Mouse (Mus musculus) embryonic facial prominence, embryonic 14.5 days (tissue): ENCODE measurements at regions not wholly inside any gene's neighbourhood (a gene's known extent, or its start where the extent isn't known, plus 50 kb on each side); places are given as distances from the start of the nearest gene placed in this dataset.
A peak's percentile ranks its signal among the peaks of the same experiment; 100 is the strongest.

Experiments
- ATAC-seq: fragments of 200-750 bp; cut with Nextera tagmentation; 2 replicates; pipeline ENCODE4 v1.8.0; 2017; ENCODE audit warnings: low read depth, moderate number of reproducible peaks, moderate TSS enrichment
- DNase-seq: peaks from one replicate; pipeline ENCODE4 v3.0.0-alpha.2; 2015; ENCODE audit warnings: low spot score
- H3K27ac ChIP-seq: fragments of 300-500 bp; sonication (generic); replicated peaks from 2 replicates; pipeline ENCODE4 v1.5.1; 2014; ENCODE audit warnings: low read depth, mild to moderate bottlenecking, low read length, moderate library complexity
- H3K27me3 ChIP-seq: fragments of 300-500 bp; sonication (generic); replicated peaks from 2 replicates; pipeline ENCODE4 v1.6.1; 2014; ENCODE audit warnings: low read length; ENCODE audit not compliant: control insufficient read depth, insufficient read depth
- H3K36me3 ChIP-seq: fragments of 300-500 bp; sonication (generic); 2 replicates; pipeline ENCODE4 v1.6.1; 2014; ENCODE audit warnings: low read length, mixed read lengths; ENCODE audit not compliant: control insufficient read depth, insufficient read depth
- H3K4me1 ChIP-seq: fragments of 300-500 bp; sonication (generic); 2 replicates; pipeline ENCODE4 v1.6.1; 2014; ENCODE audit warnings: antibody characterized with exemption, low read length; ENCODE audit not compliant: control insufficient read depth, insufficient read depth
- H3K4me2 ChIP-seq: fragments of 300-500 bp; sonication (generic); 2 replicates; pipeline ENCODE4 v1.6.1; 2014; ENCODE audit warnings: low read depth, mild to moderate bottlenecking, low read length, moderate library complexity, mixed read lengths
- H3K4me3 ChIP-seq: fragments of 300-500 bp; sonication (generic); 2 replicates; pipeline ENCODE4 v1.5.1; 2014; ENCODE audit warnings: low read depth, mild to moderate bottlenecking, low read length
- H3K9ac ChIP-seq: fragments of 300-500 bp; sonication (generic); 2 replicates; pipeline ENCODE4 v1.6.1; 2014; ENCODE audit warnings: low read depth, mild to moderate bottlenecking, low read length, moderate library complexity, mixed read lengths
- H3K9me3 ChIP-seq: fragments of 300-500 bp; sonication (generic); 2 replicates; pipeline ENCODE4 v1.6.1; 2016; ENCODE audit warnings: low read length; ENCODE audit not compliant: control insufficient read depth
- WGBS: fragments of 180-500 bp; shearing (Covaris S2); extraction: QIAGEN DNeasy Blood & Tissue Kit; methylation state at CpG from one replicate; pipeline ENCODE4 v1.1.7; 2014; 5-methylcytosine and 5-hydroxymethylcytosine counted together

GRCm38 (mm10) chr3:131960636-131961035 is 124.5 kb upstream of the Dkk2 start:
- 93% methylated on average over 1 of the region's 1 CpGs for WGBS
- Histone ChIP-seq H3K9ac (no peak overlapping the region), H3K27me3 (no peaks in the 10 kb centered on the region), H3K9me3 (no peaks in the 10 kb centered on the region), H3K36me3 (no peaks in the 10 kb centered on the region), H3K4me3 (no peak overlapping the region), H3K27ac (no peak overlapping the region), H3K4me1 (peaks cover 6% of the 10 kb centered on the region), H3K4me2 (no peak overlapping the region)
- ATAC-seq = no peak
- DNase-seq = no peak

- Histone ChIP-seq H3K27ac (no peak overlapping the region), H3K4me1 (peaks cover 16% of the 10 kb centered on the region), H3K27me3 (no peaks in the 10 kb centered on the region), H3K36me3 (no peaks in the 10 kb centered on the region), H3K9me3 (no peaks in the 10 kb centered on the region), H3K4me2 (no peak overlapping the region), H3K4me3 (no peak overlapping the region), H3K9ac (no peak overlapping the region)
- ATAC-seq (no peak), DNase-seq (no peak)
These were observed 123.5 kb upstream of the Dkk2 start for GRCm38 (mm10) chr3:131961571-131961970.

GRCm38 (mm10) chr3:131962870-131963269 is 122.2 kb upstream of the Dkk2 start:
- Histone ChIP-seq H3K4me2 (no peak overlapping the region), H3K27me3 (no peaks in the 10 kb centered on the region), H3K36me3 (no peaks in the 10 kb centered on the region), H3K27ac (no peak overlapping the region), H3K4me1 (peaks cover 18% of the 10 kb centered on the region), H3K9me3 (no peaks in the 10 kb centered on the region), H3K9ac (no peak overlapping the region), H3K4me3 (no peak overlapping the region)
- 76% methylated on average over 2 of the region's 2 CpGs for WGBS
- no peak for DNase-seq
- ATAC-seq = no peak

- no peaks in the 10 kb centered on the region for H3K36me3 ChIP-seq
- no peak overlapping the region for H3K4me3 ChIP-seq
- H3K27me3 ChIP-seq = no peaks in the 10 kb centered on the region
- WGBS = 78% methylated on average over 9 of the region's 9 CpGs
- no peak overlapping the region for H3K27ac ChIP-seq
- H3K9me3 ChIP-seq = no peaks in the 10 kb centered on the region
- H3K4me1 ChIP-seq = peaks cover 18% of the 10 kb centered on the region
- no peak overlapping the region for H3K4me2 ChIP-seq
- no peak overlapping the region for H3K9ac ChIP-seq
- no peak for DNase-seq
- ATAC-seq = no peak
These were observed 120.1 kb upstream of the Dkk2 start for GRCm38 (mm10) chr3:131964952-131965351.

- ATAC-seq (no peak), DNase-seq (no peak)
- WGBS = 44% methylated on average over 9 of the region's 9 CpGs
- no peak overlapping the region for H3K4me3 ChIP-seq
- peaks cover 18% of the 10 kb centered on the region for H3K4me1 ChIP-seq
- no peaks in the 10 kb centered on the region for H3K27me3 ChIP-seq
- no peaks in the 10 kb centered on the region for H3K36me3 ChIP-seq
- no peak overlapping the region for H3K4me2 ChIP-seq
- H3K9me3 ChIP-seq = no peaks in the 10 kb centered on the region
- no peak overlapping the region; the same call in 1 of the 2 replicates for H3K27ac ChIP-seq
- H3K9ac ChIP-seq = no peak overlapping the region
These were observed 119.5 kb upstream of the Dkk2 start for GRCm38 (mm10) chr3:131965456-131966160.

- Histone ChIP-seq H3K9me3 (no peaks in the 10 kb centered on the region), H3K4me1 (peaks cover 18% of the 10 kb centered on the region), H3K4me3 (no peak overlapping the region), H3K36me3 (no peaks in the 10 kb centered on the region), H3K27me3 (no peaks in the 10 kb centered on the region), H3K9ac (no peak overlapping the region), H3K27ac (no peak overlapping the region), H3K4me2 (no peak overlapping the region)
- WGBS = 48% methylated on average over 11 of the region's 11 CpGs
- DNase-seq (no peak), ATAC-seq (no peak)
These were observed 117.8 kb upstream of the Dkk2 start for GRCm38 (mm10) chr3:131967288-131967687.

GRCm38 (mm10) chr3:131970827-131971226 is 114.3 kb upstream of the Dkk2 start:
- no peak for ATAC-seq

GRCm38 (mm10) chr3:131975940-131976628 is 109.0 kb upstream of the Dkk2 start:
- peaks cover 6% of the 10 kb centered on the region; the same call in 1 of the 2 replicates for H3K9me3 ChIP-seq
- no peak overlapping the region for H3K4me2 ChIP-seq
- DNase-seq = peak; percentile 84
- no peaks in the 10 kb centered on the region for H3K4me1 ChIP-seq
- no peak overlapping the region for H3K4me3 ChIP-seq
- peak; percentile 76; the same call in 1 of the 2 replicates for ATAC-seq
- no peak overlapping the region for H3K27ac ChIP-seq
- WGBS = 38% methylated on average over 7 of the region's 7 CpGs
- H3K9ac ChIP-seq = no peak overlapping the region
- H3K36me3 ChIP-seq = no peaks in the 10 kb centered on the region
- H3K27me3 ChIP-seq = no peaks in the 10 kb centered on the region

More at GRCm38 (mm10) chr3:131970827-131971226, 114.3 kb upstream of the Dkk2 start:
- Histone ChIP-seq H3K4me1 (peaks cover 10% of the 10 kb centered on the region), H3K4me3 (no peak overlapping the region), H3K9ac (no peak overlapping the region), H3K27me3 (no peaks in the 10 kb centered on the region), H3K27ac (no peak overlapping the region), H3K4me2 (no peak overlapping the region), H3K9me3 (peaks cover 6% of the 10 kb centered on the region; the same call in 1 of the 2 replicates), H3K36me3 (no peaks in the 10 kb centered on the region)
- 74% methylated on average over 1 of the region's 1 CpGs for whole genome bisulfite sequencing
- DNase-seq = no peak

GRCm38 (mm10) chr3:131983292-131983691 is 101.8 kb upstream of the Dkk2 start:
- H3K9ac ChIP-seq = no peak overlapping the region
- 66% methylated on average over 2 of the region's 2 CpGs for WGBS
- ATAC-seq = no peak

More at GRCm38 (mm10) chr3:131983292-131983691, 101.8 kb upstream of the Dkk2 start:
- H3K9me3 ChIP-seq = no peaks in the 10 kb centered on the region
- no peak for DNase-seq
- H3K27ac ChIP-seq = no peak overlapping the region
- H3K4me1 ChIP-seq = no peaks in the 10 kb centered on the region
- H3K4me2 ChIP-seq = no peak overlapping the region
- H3K36me3 ChIP-seq = no peaks in the 10 kb centered on the region
- H3K4me3 ChIP-seq = no peak overlapping the region
- no peaks in the 10 kb centered on the region for H3K27me3 ChIP-seq
